Mouse (Mus musculus): ENCODE results near the gene F10. TPM values are rescaled to one million over a fixed set of nuclear protein-coding genes. Genes with fewer than 3 reads are reported as not detected.

Gene F10
- polyA plus RNA-seq, 1 experiment from 2014 or later = 0.35 TPM

- no peaks in the 10 kb centered on the region for H3K4me1 ChIP-seq
- no peak within 1 kb of the TSS for H3K9ac ChIP-seq
- no peak within 1 kb of the TSS for H3K4me3 ChIP-seq
- H3K4me2 ChIP-seq = no peak within 1 kb of the TSS
- 0 out of 2 replicates have a peak, but pooled peaks cover 3% of the 10 kb centered on the region for H3K36me3 ChIP-seq (ENCODE audit: poor library complexity, severe bottlenecking)
- no peak within 1 kb of the TSS for H3K27ac ChIP-seq
- no peaks in the 10 kb centered on the region for H3K27me3 ChIP-seq
- WGBS = 70% methylated on average over 10 of the region's 10 CpGs
- no peaks in the 10 kb centered on the region for H3K9me3 ChIP-seq (replicated peaks)
- ATAC-seq = no peak
These were observed 11.5 kb upstream of the F10 start, which contains the start of gene F7 for GRCm38 (mm10) chr8:13025487-13026224. Gene F7, plus strand, starts transcription at chr8:13026034.

DNA sequence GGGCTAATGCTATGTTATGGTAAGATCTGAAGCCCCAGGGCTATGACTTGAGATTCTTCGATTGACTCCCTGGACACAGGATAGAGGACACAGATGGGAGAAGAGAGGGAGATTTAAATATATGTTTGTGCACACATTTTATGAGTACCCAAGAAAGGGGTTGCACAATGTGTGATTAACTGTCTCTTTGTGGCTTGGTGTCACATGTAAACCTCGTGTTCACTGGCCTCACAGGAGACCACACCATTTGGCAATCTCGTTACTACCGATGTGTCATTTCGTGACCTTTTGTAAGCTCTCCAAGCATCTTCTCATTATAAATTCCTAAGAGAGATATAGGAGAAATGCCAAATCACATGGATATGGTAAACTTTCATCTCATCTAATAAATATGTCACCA, 9.5 kb upstream of the F10 start:
- Histone ChIP-seq H3K4me3 (no peak overlapping the region), H3K27me3 (no peaks in the 10 kb centered on the region), H3K4me1 (no peaks in the 10 kb centered on the region), H3K27ac (no peak overlapping the region), H3K9ac (no peak overlapping the region), H3K9me3 (replicated peaks) (no peaks in the 10 kb centered on the region), H3K36me3 (ENCODE audit: poor library complexity, severe bottlenecking) (no peaks in the 10 kb centered on the region), H3K4me2 (no peak overlapping the region)
- ATAC-seq = no peak
- 90% methylated on average over 5 of the region's 5 CpGs for WGBS

- Histone ChIP-seq H3K36me3 (ENCODE audit: poor library complexity, severe bottlenecking) (no peaks in the 10 kb centered on the region), H3K4me1 (no peaks in the 10 kb centered on the region), H3K4me2 (no peak overlapping the region), H3K9me3 (replicated peaks) (no peaks in the 10 kb centered on the region), H3K4me3 (no peak overlapping the region), H3K9ac (no peak overlapping the region), H3K27ac (no peak overlapping the region), H3K27me3 (no peaks in the 10 kb centered on the region)
- 73% methylated on average over 5 of the region's 5 CpGs for WGBS
- no peak for ATAC-seq
These were observed 8.6 kb upstream of the F10 start for GRCm38 (mm10) chr8:13028482-13028881.

GRCm38 (mm10) chr8:13036346-13036812, 729 bp upstream of the F10 start:
- Histone ChIP-seq H3K27me3 (no peaks in the 10 kb centered on the region), H3K27ac (no peak overlapping the region), H3K36me3 (ENCODE audit: poor library complexity, severe bottlenecking) (no peaks in the 10 kb centered on the region), H3K4me1 (0 out of 2 replicates have a peak, but pooled peaks cover 5% of the 10 kb centered on the region), H3K4me3 (no peak overlapping the region), H3K4me2 (no peak overlapping the region), H3K9ac (no peak overlapping the region), H3K9me3 (replicated peaks) (no peaks in the 10 kb centered on the region)
- peak; percentile 55; the same call in 1 of the 2 replicates for ATAC-seq
- WGBS = 90% methylated on average over 10 of the region's 10 CpGs

- Histone ChIP-seq H3K4me3 (no peak overlapping the region), H3K27me3 (no peaks in the 10 kb centered on the region), H3K9me3 (replicated peaks) (no peaks in the 10 kb centered on the region), H3K27ac (no peak overlapping the region), H3K9ac (no peak overlapping the region), H3K4me2 (no peak overlapping the region), H3K36me3 (ENCODE audit: poor library complexity, severe bottlenecking) (no peaks in the 10 kb centered on the region), H3K4me1 (0 out of 2 replicates have a peak, but pooled peaks cover 5% of the 10 kb centered on the region)
- no peak for ATAC-seq
- 49% methylated on average over 5 of the region's 5 CpGs for WGBS
These were observed 461 bp downstream of the F10 start for GRCm38 (mm10) chr8:13037569-13037968.

- WGBS = 79% methylated on average over 6 of the region's 6 CpGs
- Histone ChIP-seq H3K4me2 (no peak overlapping the region), H3K27me3 (no peaks in the 10 kb centered on the region), H3K27ac (no peak overlapping the region), H3K4me3 (no peak overlapping the region), H3K4me1 (0 out of 2 replicates have a peak, but pooled peaks cover 5% of the 10 kb centered on the region), H3K36me3 (ENCODE audit: poor library complexity, severe bottlenecking) (no peaks in the 10 kb centered on the region), H3K9me3 (replicated peaks) (no peaks in the 10 kb centered on the region), H3K9ac (no peak overlapping the region)
- ATAC-seq = no peak
These were observed 1.9 kb downstream of the F10 start for GRCm38 (mm10) chr8:13039054-13039453.

DNA sequence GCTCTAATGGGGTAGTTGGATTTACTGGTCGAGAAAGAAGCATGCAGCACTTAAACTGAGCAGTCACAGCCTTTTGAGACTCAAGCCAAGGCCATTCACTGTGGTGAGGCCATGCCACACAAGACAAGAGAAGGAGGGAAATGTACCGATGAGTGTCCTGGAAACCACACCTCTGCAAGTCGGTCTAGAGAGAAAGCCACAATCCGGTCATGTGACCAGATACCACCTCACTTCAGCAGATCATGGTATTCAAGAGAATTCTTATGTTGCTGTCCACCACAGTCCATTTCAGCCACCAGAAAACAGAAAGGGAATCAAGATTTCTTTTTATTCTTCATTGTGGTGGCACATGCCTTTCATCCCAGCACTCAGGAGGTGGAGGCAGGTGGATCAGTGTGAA, 4.4 kb downstream of the F10 start:
- Histone ChIP-seq H3K27me3 (no peaks in the 10 kb centered on the region), H3K4me2 (no peak overlapping the region), H3K4me3 (no peak overlapping the region), H3K4me1 (0 out of 2 replicates have a peak, but pooled peaks cover 4% of the 10 kb centered on the region), H3K36me3 (ENCODE audit: poor library complexity, severe bottlenecking) (no peaks in the 10 kb centered on the region), H3K9me3 (replicated peaks) (no peaks in the 10 kb centered on the region), H3K9ac (no peak overlapping the region), H3K27ac (no peak overlapping the region)
- no peak for ATAC-seq
- WGBS = 85% methylated on average over 4 of the region's 4 CpGs

- no peak overlapping the region for H3K4me3 ChIP-seq
- no peak overlapping the region for H3K9ac ChIP-seq
- ATAC-seq = no peak
- no peaks in the 10 kb centered on the region for H3K9me3 ChIP-seq (replicated peaks)
- no peak overlapping the region for H3K4me2 ChIP-seq
- H3K27ac ChIP-seq = no peak overlapping the region
- H3K27me3 ChIP-seq = no peaks in the 10 kb centered on the region
- WGBS = 59% methylated on average over 5 of the region's 5 CpGs
- H3K4me1 ChIP-seq = no peaks in the 10 kb centered on the region
- H3K36me3 ChIP-seq (ENCODE audit: poor library complexity, severe bottlenecking) = no peaks in the 10 kb centered on the region
These were observed 10.5 kb downstream of the F10 start for GRCm38 (mm10) chr8:13047652-13048051.

GRCm38 (mm10) chr8:13050550-13050949, 13.4 kb downstream of the F10 start:
- Histone ChIP-seq H3K27ac (no peak overlapping the region), H3K36me3 (ENCODE audit: poor library complexity, severe bottlenecking) (no peaks in the 10 kb centered on the region), H3K4me3 (no peak overlapping the region), H3K27me3 (no peaks in the 10 kb centered on the region), H3K9ac (no peak overlapping the region), H3K4me1 (no peaks in the 10 kb centered on the region), H3K4me2 (no peak overlapping the region), H3K9me3 (replicated peaks) (no peaks in the 10 kb centered on the region)
- no peak for ATAC-seq
- 83% methylated on average over 10 of the region's 10 CpGs for WGBS

DNA sequence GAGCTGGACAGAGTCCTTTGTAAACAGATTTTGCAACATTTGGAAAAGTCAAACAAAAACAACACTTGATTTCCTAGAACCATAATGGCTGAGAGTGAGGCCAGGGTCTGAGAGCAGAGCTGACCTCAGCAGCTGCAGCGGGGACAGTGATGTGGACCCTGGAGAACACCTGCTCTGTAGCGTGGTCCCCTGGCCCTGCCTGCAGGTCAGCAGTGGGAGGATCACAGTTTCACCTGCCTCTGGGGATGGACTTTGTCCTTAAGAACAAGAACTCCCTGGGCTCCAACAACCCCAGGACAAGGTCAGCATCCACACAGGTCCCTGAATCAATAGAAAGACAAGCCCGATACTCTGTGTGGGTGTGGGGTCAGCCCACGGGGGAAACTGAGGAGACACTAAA, 20.2 kb downstream of the F10 start:
- WGBS = 93% methylated on average over 4 of the region's 4 CpGs
- no peak overlapping the region for H3K4me3 ChIP-seq
- H3K27ac ChIP-seq = no peak overlapping the region
- no peaks in the 10 kb centered on the region for H3K9me3 ChIP-seq (replicated peaks)
- ATAC-seq = no peak
- no peak overlapping the region for H3K4me2 ChIP-seq
- no peak overlapping the region for H3K9ac ChIP-seq
- H3K4me1 ChIP-seq = no peaks in the 10 kb centered on the region
- no peaks in the 10 kb centered on the region for H3K27me3 ChIP-seq
- no peaks in the 10 kb centered on the region for H3K36me3 ChIP-seq (ENCODE audit: poor library complexity, severe bottlenecking)

DNA sequence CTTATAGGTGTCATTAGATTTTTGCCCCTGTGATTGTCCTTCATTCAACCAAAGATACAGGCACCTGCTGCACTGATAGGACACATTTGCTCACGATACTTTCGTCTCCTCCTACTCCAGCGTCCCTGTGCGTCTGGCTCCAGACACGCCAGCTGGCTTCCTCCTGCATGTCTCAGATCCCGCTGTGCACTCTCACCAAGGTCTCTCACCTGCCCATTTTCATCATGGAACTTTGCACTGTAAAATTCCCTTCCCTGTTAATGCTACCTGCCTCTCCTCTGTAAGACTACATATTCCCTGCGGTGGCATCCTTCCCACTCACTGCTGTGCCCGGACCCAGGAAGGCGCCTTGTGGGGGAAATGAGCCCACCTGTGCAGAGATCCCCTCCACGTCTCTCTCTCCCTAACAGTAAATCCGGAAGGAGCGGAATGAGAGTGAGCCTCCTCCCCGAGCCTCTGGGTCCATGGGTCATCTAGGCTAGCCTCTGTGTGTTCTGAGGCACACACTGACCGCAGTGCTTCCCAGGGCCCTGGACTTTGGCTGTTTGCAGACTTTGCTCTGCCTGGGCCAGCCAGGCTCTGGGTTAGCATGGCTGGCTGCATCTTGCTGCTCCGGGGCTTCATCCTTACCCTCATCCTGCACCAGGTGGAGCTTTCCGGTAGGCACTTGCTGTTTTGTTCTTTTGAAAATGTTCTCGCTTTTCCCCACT, 23.5 kb downstream of the F10 start, which contains the start of gene Proz:
TSS of gene Proz (plus strand) at position 474 of the 710 bp plus-strand sequence.
- no peaks in the 10 kb centered on the region for H3K9me3 ChIP-seq (replicated peaks)
- no peaks in the 10 kb centered on the region for H3K4me1 ChIP-seq
- ATAC-seq = no peak
- no peaks in the 10 kb centered on the region for H3K36me3 ChIP-seq (ENCODE audit: poor library complexity, severe bottlenecking)
- H3K9ac ChIP-seq = no peak within 1 kb of the TSS
- H3K27me3 ChIP-seq = no peaks in the 10 kb centered on the region
- H3K27ac ChIP-seq = no peak within 1 kb of the TSS
- WGBS = 82% methylated on average over 17 of the region's 17 CpGs
- H3K4me2 ChIP-seq = no peak within 1 kb of the TSS
- H3K4me3 ChIP-seq = no peak within 1 kb of the TSS

GRCm38 (mm10) chr8:13063112-13063511, 26.0 kb downstream of the F10 start:
- Histone ChIP-seq H3K9ac (no peak overlapping the region), H3K4me3 (no peak overlapping the region), H3K4me1 (no peaks in the 10 kb centered on the region), H3K9me3 (replicated peaks) (no peaks in the 10 kb centered on the region), H3K36me3 (ENCODE audit: poor library complexity, severe bottlenecking) (no peaks in the 10 kb centered on the region), H3K27me3 (no peaks in the 10 kb centered on the region), H3K4me2 (no peak overlapping the region), H3K27ac (no peak overlapping the region)
- ATAC-seq = no peak
- 84% methylated on average over 16 of the region's 16 CpGs for WGBS

All from forebrain, embryonic 13.5 days (tissue).